Mouse (Mus musculus) spleen, adult 2 months (tissue): ENCODE results near the gene Kctd2.

Source experiments
- CTCF ChIP-seq: fragments of 200-500 bp; IDR thresholded peaks from 2 replicates; pipeline ENCODE4 v1.5.1; 2011; ENCODE audit warnings: mild to moderate bottlenecking, inconsistent platforms; ENCODE audit not compliant: insufficient read depth, insufficient read length, insufficient replicate concordance; ENCODE audit errors: extremely low read depth
- POLR2A ChIP-seq: fragments of 200-500 bp; IDR thresholded peaks from 2 replicates; pipeline ENCODE4 v1.6.1; 2011; ENCODE audit warnings: low read depth, low read length, inconsistent platforms

- TF ChIP-seq CTCF (no peak), POLR2A (no peak)
Measured at GRCm38 (mm10) chr11:115429307-115429706, 9.4 kb downstream of the Kctd2 start.
